Mouse (Mus musculus) stomach, embryonic 14.5 days (tissue): ENCODE measurements at regions not wholly inside any gene's neighbourhood (a gene's known extent, or its start where the extent isn't known, plus 50 kb on each side); places are given as distances from the start of the nearest gene placed in this dataset.
"Not testable (repeated sequence)": the region's sequence is repeated elsewhere in the genome, so short reads cannot be mapped to it uniquely, and the experiment has no call there.

Experiments used
- ATAC-seq: fragments of 200-750 bp; cut with Nextera tagmentation; 2 replicates; pipeline ENCODE4 v1.8.0; 2017; ENCODE audit warnings: low read depth, moderate TSS enrichment; ENCODE audit not compliant: insufficient number of reproducible peaks, insufficient read depth, low FRiP score
- H3K27ac ChIP-seq: fragments of 300-500 bp; sonication (generic); 2 replicates; pipeline ENCODE4 v1.5.1; 2014; ENCODE audit warnings: mild to moderate bottlenecking, low read length, moderate library complexity, mixed read lengths
- H3K27me3 ChIP-seq: fragments of 300-500 bp; sonication (generic); 2 replicates; pipeline ENCODE4 v1.6.1; 2014; ENCODE audit warnings: low read length, control low read depth, mixed read lengths; ENCODE audit not compliant: control insufficient read depth, insufficient read depth
- H3K36me3 ChIP-seq: fragments of 300-500 bp; sonication (generic); 2 replicates; pipeline ENCODE4 v1.6.1; 2014; ENCODE audit warnings: mild to moderate bottlenecking, control low read depth, low read length, moderate library complexity, mixed read lengths; ENCODE audit not compliant: control insufficient read depth, insufficient read depth
- H3K4me1 ChIP-seq: fragments of 300-500 bp; sonication (generic); 2 replicates; pipeline ENCODE4 v1.6.1; 2014; ENCODE audit warnings: low read length, control low read depth, mixed read lengths; ENCODE audit not compliant: control insufficient read depth, insufficient read depth
- H3K4me2 ChIP-seq: fragments of 300-500 bp; sonication (generic); replicated peaks from 2 replicates; pipeline ENCODE4 v1.6.1; 2014; ENCODE audit warnings: low read depth, low read length, control low read depth
- H3K4me3 ChIP-seq: fragments of 300-500 bp; sonication (generic); 2 replicates; pipeline ENCODE4 v1.5.1; 2014; ENCODE audit warnings: low read depth, low read length, control low read depth
- H3K9ac ChIP-seq: fragments of 300-500 bp; sonication (generic); replicated peaks from 2 replicates; pipeline ENCODE4 v1.6.1; 2014; ENCODE audit warnings: low read depth, mild to moderate bottlenecking, control low read depth, low read length, moderate library complexity, mixed read lengths
- H3K9me3 ChIP-seq: fragments of 300-500 bp; sonication (generic); 2 replicates; pipeline ENCODE4 v1.6.1; 2016; ENCODE audit warnings: low read depth, low read length, control low read depth; ENCODE audit not compliant: control insufficient read depth
- WGBS: fragments of 180-500 bp; shearing (Covaris S2); extraction: QIAGEN DNeasy Blood & Tissue Kit; methylation state at CpG from one replicate; pipeline ENCODE4 v1.1.7; 2014; 5-methylcytosine and 5-hydroxymethylcytosine counted together

GRCm38 (mm10) chr17:6520001-6520400, 81.5 kb upstream of the Dynlt1c start:
- ATAC-seq, result peak; percentile 10; the same call in 1 of the 2 replicates
- H3K9ac ChIP-seq, H3K4me1 ChIP-seq, H3K27ac ChIP-seq, H3K4me3 ChIP-seq, H3K27me3 ChIP-seq, H3K36me3 ChIP-seq, H3K9me3 ChIP-seq, H3K4me2 ChIP-seq: not testable (repeated sequence)
- WGBS, result 72% methylated on average over 2 of the region's 2 CpGs

- not testable (repeated sequence) for H3K9ac ChIP-seq, H3K36me3 ChIP-seq, H3K9me3 ChIP-seq, H3K4me3 ChIP-seq, H3K27ac ChIP-seq, H3K4me2 ChIP-seq, H3K27me3 ChIP-seq, ATAC-seq, H3K4me1 ChIP-seq
- 79% methylated on average over 4 of the region's 4 CpGs for WGBS
These were observed 80.7 kb upstream of the Dynlt1c start for GRCm38 (mm10) chr17:6520751-6521150.

- not testable (repeated sequence) for H3K9ac ChIP-seq, H3K4me2 ChIP-seq, ATAC-seq, H3K9me3 ChIP-seq, H3K4me3 ChIP-seq, H3K4me1 ChIP-seq, H3K36me3 ChIP-seq, H3K27me3 ChIP-seq, H3K27ac ChIP-seq
- 69% methylated on average over 5 of the region's 9 CpGs for WGBS
These were observed 79.3 kb upstream of the Dynlt1c start for GRCm38 (mm10) chr17:6522185-6522584.

- not testable (repeated sequence) for H3K9ac ChIP-seq, ATAC-seq, H3K27me3 ChIP-seq, H3K9me3 ChIP-seq, H3K4me2 ChIP-seq, H3K4me1 ChIP-seq, H3K4me3 ChIP-seq, H3K36me3 ChIP-seq, H3K27ac ChIP-seq
- WGBS, result no CpG with 5 or more reads among the region's 5 CpGs
These were observed 62.7 kb upstream of the Dynlt1c start for GRCm38 (mm10) chr17:6538723-6539122.

- H3K4me1 ChIP-seq, H3K27me3 ChIP-seq, H3K4me2 ChIP-seq, H3K4me3 ChIP-seq, H3K27ac ChIP-seq, ATAC-seq, H3K9ac ChIP-seq, H3K9me3 ChIP-seq, H3K36me3 ChIP-seq: not testable (repeated sequence)
- WGBS, result no CpG with 5 or more reads among the region's 8 CpGs
These were observed 54.3 kb upstream of the Dynlt1c start for GRCm38 (mm10) chr17:6547064-6547760.

- not testable (repeated sequence) for ATAC-seq, H3K4me3 ChIP-seq
These were observed 53.5 kb upstream of the Dynlt1c start for GRCm38 (mm10) chr17:6547937-6548336.

More at GRCm38 (mm10) chr17:6547937-6548336, 53.5 kb upstream of the Dynlt1c start:
- no CpG with 5 or more reads among the region's 6 CpGs for WGBS
- H3K9ac ChIP-seq, H3K27ac ChIP-seq, H3K27me3 ChIP-seq, H3K36me3 ChIP-seq, H3K4me1 ChIP-seq, H3K4me2 ChIP-seq, H3K9me3 ChIP-seq: not testable (repeated sequence)
